1 mouse cellular context compared by ENCODE assay signal in genomic region chr10:81643449-81644055, GRCm38 (mm10).
TF ChIP-seq lines count a peak whose summit lies in the region.

No protein-coding gene starts in this region.

TF ChIP-seq in C2C12, 6 proteins besides CTCF, POLR2A, EP300 and RAD21:
- TF ChIP-seq USF1 (IDR thresholded peaks at IDR 0.05; ENCODE audit: low read depth) = peak; percentile 95
- no peak for TF ChIP-seq MYOG (IDR thresholded peaks at IDR 0.05; ENCODE audit: control insufficient read depth, extremely low read depth, insufficient read length)
- peak; percentile 92 for TF ChIP-seq MAX (IDR thresholded peaks at IDR 0.05)
- TF ChIP-seq MYOD1 (IDR thresholded peaks at IDR 0.05; ENCODE audit: control insufficient read depth, insufficient read length, low read depth) = no peak
- TF ChIP-seq FOSL1 (IDR thresholded peaks at IDR 0.05; ENCODE audit: insufficient read depth, low read length, poor library complexity, severe bottlenecking) = no peak
- TF ChIP-seq CEBPB (IDR thresholded peaks at IDR 0.05; ENCODE audit: low read depth) = no peak
